Mouse (Mus musculus) ES-E14 (cell line): Measurements from ENCODE around the gene Hmgb1. TPM values are rescaled to one million over a fixed set of nuclear protein-coding genes. Genes with fewer than 3 reads are reported as not detected.
A peak's percentile ranks its signal among the peaks of the same experiment; 100 is the strongest.
"Not testable (repeated sequence)": the region's sequence is repeated elsewhere in the genome, so short reads cannot be mapped to it uniquely, and the experiment has no call there.

Experiments used
- DNase-seq: peaks from one replicate; pipeline ENCODE4 v3.0.0-alpha.2; 2013; ENCODE audit warnings: low read depth, low spot score
- H3K27ac ChIP-seq: 2 replicates; pipeline ENCODE4 v1.5.1; 2012; ENCODE audit warnings: low read depth, mild to moderate bottlenecking, low read length, moderate library complexity, mixed read lengths; ENCODE audit not compliant: poor library complexity, insufficient read depth, severe bottlenecking
- H3K36me3 ChIP-seq: 2 replicates; pipeline ENCODE4 v1.6.1; 2012; ENCODE audit warnings: mild to moderate bottlenecking, low read length, moderate library complexity, mixed read lengths; ENCODE audit not compliant: control insufficient read depth, poor library complexity, insufficient read depth, severe bottlenecking
- H3K4me1 ChIP-seq, 2 experiments: fragments of 150-350 bp in 1 of 2; sonication (generic) in 1 of 2; 2 replicates each; pipeline ENCODE4 v1.6.1; 2012; ENCODE audit warnings: low read length in 2 of 2, mild to moderate bottlenecking in 1 of 2, mixed read lengths in 1 of 2; ENCODE audit not compliant: control insufficient read depth in 2 of 2, insufficient read depth in 2 of 2, poor library complexity in 1 of 2
- H3K4me3 ChIP-seq, 2 experiments: fragments of 150-350 bp in 1 of 2; sonication (generic) in 1 of 2; 2 replicates each; pipeline ENCODE4 v1.5.1; 2012; ENCODE audit warnings: low read length in 2 of 2, low read depth in 1 of 2, mild to moderate bottlenecking in 1 of 2, mixed read lengths in 1 of 2; ENCODE audit not compliant: insufficient read depth in 1 of 2, poor library complexity in 1 of 2, severe bottlenecking in 1 of 2
- H3K9ac ChIP-seq: 2 replicates; pipeline ENCODE4 v1.6.1; 2012; ENCODE audit warnings: low read depth, mild to moderate bottlenecking, low read length, mixed read lengths; ENCODE audit not compliant: poor library complexity, insufficient read depth, severe bottlenecking
- H3K9me3 ChIP-seq: fragments of 150-350 bp; sonication (generic); 2 replicates; pipeline ENCODE4 v1.6.1; 2012; ENCODE audit warnings: low read depth, mild to moderate bottlenecking, low read length; ENCODE audit not compliant: control insufficient read depth, insufficient read depth
- CHD2 ChIP-seq: IDR thresholded peaks from 2 replicates; pipeline ENCODE4 v1.6.1; 2014; ENCODE audit warnings: mild to moderate bottlenecking, low read depth, low read length, inconsistent platforms
- HCFC1 ChIP-seq: IDR thresholded peaks from 2 replicates; pipeline ENCODE4 v1.6.1; 2012; ENCODE audit warnings: low read length, inconsistent platforms, borderline replicate concordance; ENCODE audit not compliant: insufficient read depth
- MAFK ChIP-seq: IDR thresholded peaks from 2 replicates; pipeline ENCODE4 v1.6.1; 2014; ENCODE audit warnings: mild to moderate bottlenecking, low read depth, low read length, inconsistent platforms; ENCODE audit not compliant: insufficient read depth
- ZC3H11A ChIP-seq: IDR thresholded peaks from 2 replicates; pipeline ENCODE4 v1.6.1; 2012; ENCODE audit warnings: low read depth, mild to moderate bottlenecking, inconsistent platforms, low read length, borderline replicate concordance
- ZNF384 ChIP-seq: IDR thresholded peaks from 2 replicates; pipeline ENCODE4 v1.6.1; 2012; ENCODE audit warnings: low read depth, low read length, inconsistent platforms
- in situ Hi-C, 2 experiments: fragments of 600-800 bp; cut with MboI; formaldehyde crosslinking; loops; one replicate each; pipeline ENCODE4 v1.15.1; 2025; ENCODE audit warnings: low sequenced_read_pairs in 2 of 2, inconsistent platforms in 1 of 2; ENCODE audit not compliant: unreplicated experiment in 2 of 2
- total RNA-seq: library from RNA; depleted of rRNA; stranded (reverse); fragments of 300-350 nt; gene quantifications from 2 replicates; pipeline ENCODE4 v1.2.3, GENCODE M21; 2012

Hmgb1 gene
- total RNA-seq, 1 experiment = 350 TPM

DNA sequence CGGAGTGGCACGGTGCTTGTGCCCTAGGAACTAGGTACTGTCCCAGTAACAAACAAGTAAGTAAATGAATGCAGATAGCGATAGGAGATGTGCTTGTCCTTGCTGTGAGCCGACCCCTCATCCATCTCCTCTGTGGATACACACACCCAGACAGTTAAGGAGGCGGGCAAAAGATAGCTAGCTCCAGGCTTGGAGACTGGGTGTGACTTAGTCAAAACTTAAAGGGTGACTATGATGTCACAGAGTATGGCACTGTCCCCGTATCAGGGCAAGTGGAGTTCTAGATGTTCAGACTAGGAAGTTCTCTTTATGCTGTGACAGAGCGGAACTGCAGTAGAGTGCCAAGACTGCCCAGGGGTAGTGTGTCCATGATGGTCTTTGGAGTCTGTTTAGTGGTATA lies 37.6 kb downstream of the Hmgb1 start:
- in situ Hi-C loops = no loop called here
- no peaks in the 10 kb centered on the region for H3K36me3 ChIP-seq
- TF ChIP-seq HCFC1 (no peak), ZC3H11A (no peak), ZNF384 (no peak), MAFK (no peak), CHD2 (no peak)
- H3K27ac ChIP-seq = no peak overlapping the region
- no peak overlapping the region for H3K9ac ChIP-seq
- DNase-seq = no peak
- H3K4me3 ChIP-seq = no peak overlapping the region
- no peaks in the 10 kb centered on the region for H3K9me3 ChIP-seq
- peaks cover 0 to 2% of the 10 kb centered on the region in 2 experiments; a peak in 1 of 4 replicates for H3K4me1 ChIP-seq

DNA sequence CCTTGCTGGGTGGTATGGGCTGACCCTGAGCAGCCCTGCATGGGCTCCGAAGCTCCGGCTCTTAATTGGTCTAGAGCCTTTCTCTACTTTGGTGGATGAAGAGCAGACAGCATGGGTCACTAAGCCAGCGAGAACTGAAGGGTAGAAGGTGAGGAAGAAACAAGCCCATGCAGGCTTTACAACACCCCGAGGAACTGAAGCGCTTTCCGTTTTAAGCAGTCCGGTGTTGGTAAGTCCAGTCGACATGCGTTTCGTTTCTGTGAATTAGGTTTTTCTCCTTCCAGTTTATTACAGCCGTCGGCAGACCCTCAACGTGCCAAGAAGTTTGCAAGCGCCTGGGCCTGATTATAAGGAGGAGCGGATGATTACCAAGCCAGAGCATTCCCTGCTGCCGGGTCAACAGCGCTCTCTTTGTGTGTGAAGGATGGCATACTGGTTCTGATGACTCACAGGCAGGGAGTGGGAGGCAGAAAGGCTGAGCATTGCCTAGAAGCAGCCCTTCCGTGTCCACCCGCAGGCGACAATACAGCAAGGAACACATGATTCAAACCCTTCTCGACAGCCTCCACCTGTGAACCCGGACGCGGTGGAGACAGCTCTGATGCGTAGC lies 40.4 kb downstream of the Hmgb1 start:
- no peak overlapping the region for H3K9ac ChIP-seq
- no peak for DNase-seq
- H3K4me3 ChIP-seq = no peak overlapping the region
- no peaks in the 10 kb centered on the region for H3K36me3 ChIP-seq
- H3K27ac ChIP-seq = no peak overlapping the region
- H3K9me3 ChIP-seq = no peaks in the 10 kb centered on the region
- TF ChIP-seq HCFC1 (no peak), ZNF384 (no peak), CHD2 (no peak), MAFK (no peak), ZC3H11A (no peak)
- in situ Hi-C loops = no loop called here
- H3K4me1 ChIP-seq = peaks cover 0 to 3% of the 10 kb centered on the region in 2 experiments; a peak in 2 of 4 replicates

GRCm38 (mm10) chr5:149141155-149141554 lies 43.1 kb downstream of the Hmgb1 start:
- H3K4me1 ChIP-seq, in situ Hi-C loops, H3K4me3 ChIP-seq, H3K27ac ChIP-seq, DNase-seq, H3K9ac ChIP-seq, H3K9me3 ChIP-seq, H3K36me3 ChIP-seq: not testable (repeated sequence)

GRCm38 (mm10) chr5:149140336-149140735 lies 44.0 kb downstream of the Hmgb1 start:
- TF ChIP-seq HCFC1 (no peak), ZNF384 (no peak), ZC3H11A (no peak), CHD2 (no peak), MAFK (no peak)
- no peak overlapping the region for H3K27ac ChIP-seq
- no peak overlapping the region for H3K9ac ChIP-seq
- no peaks in the 10 kb centered on the region for H3K9me3 ChIP-seq
- peak overlapping the region; percentile 26 to 49; a peak in 2 of 4 replicates for H3K4me3 ChIP-seq
- in situ Hi-C loops = no loop called here
- peaks cover 0 to 3% of the 10 kb centered on the region in 2 experiments; a peak in 2 of 4 replicates for H3K4me1 ChIP-seq
- no peaks in the 10 kb centered on the region for H3K36me3 ChIP-seq
- peak; percentile 66 for DNase-seq

GRCm38 (mm10) chr5:149138087-149138486 lies 46.2 kb downstream of the Hmgb1 start:
- H3K9ac ChIP-seq, DNase-seq, H3K4me1 ChIP-seq, in situ Hi-C loops, H3K9me3 ChIP-seq, H3K36me3 ChIP-seq, H3K4me3 ChIP-seq, H3K27ac ChIP-seq: not testable (repeated sequence)
